Mouse (Mus musculus): Measurements from ENCODE around the gene Dao. TPM values are rescaled to one million over a fixed set of nuclear protein-coding genes. Genes with fewer than 3 reads are reported as not detected.

Gene Dao
- total and polyA plus RNA-seq, 3 experiments: not detected

DNA sequence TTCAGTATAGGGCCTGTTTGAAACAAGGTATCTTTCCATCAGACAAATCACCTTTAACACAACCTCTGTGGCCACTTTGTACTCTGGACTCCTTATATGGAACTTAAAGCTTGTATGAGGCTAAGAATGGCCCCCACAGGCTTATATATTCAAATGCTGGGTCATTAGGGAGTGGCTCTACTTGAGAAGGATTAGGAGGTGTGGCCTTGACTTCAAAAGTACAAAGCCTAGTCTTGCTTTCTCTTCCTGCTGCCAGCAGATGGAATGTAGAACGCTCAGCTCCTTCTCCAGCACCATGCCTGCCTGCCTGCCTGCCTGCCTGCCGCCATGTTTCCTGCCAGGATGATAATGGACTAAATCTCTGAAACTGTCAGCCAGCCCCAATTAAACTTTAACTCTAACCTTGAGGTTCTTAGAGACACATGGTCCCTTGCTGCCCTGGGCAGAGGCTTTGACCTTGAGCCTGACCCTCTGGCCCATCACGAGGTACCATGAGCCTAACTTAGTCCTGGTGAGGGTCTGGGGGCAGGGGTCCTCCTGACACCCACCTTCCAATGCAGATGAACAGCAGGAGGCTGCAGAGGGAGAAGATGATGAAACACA, 28.8 kb downstream of the Dao start:
- no peak for TF ChIP-seq EP300 (IDR thresholded peaks at IDR 0.05; ENCODE audit: insufficient read depth, low read depth, low read length)
- TF ChIP-seq POLR2A (IDR thresholded peaks at IDR 0.05; ENCODE audit: insufficient read depth, low read depth, low read length): no peak
- H3K27ac ChIP-seq: no peak overlapping the region
- no peak overlapping the region for H3K4me3 ChIP-seq
- intact Hi-C loops (cut with DNase I): no loop called here
- H3K4me1 ChIP-seq (ENCODE audit: control insufficient read depth, insufficient read depth, low read length): no peaks in the 10 kb centered on the region
- H3K36me3 ChIP-seq (ENCODE audit: control insufficient read depth, insufficient read depth, low read length): no peaks in the 10 kb centered on the region
- WGBS: 86% methylated on average over 3 of the region's 3 CpGs
- H3K27me3 ChIP-seq (ENCODE audit: control insufficient read depth, insufficient read depth, low read length): no peaks in the 10 kb centered on the region; the same call in 1 of the 2 replicates
- no peak for DNase-seq
- H3K79me2 ChIP-seq (replicated peaks; ENCODE audit: control insufficient read depth, insufficient read depth, low read length): no peaks in the 10 kb centered on the region
- H3K9ac ChIP-seq (ENCODE audit: low read depth, low read length): no peak overlapping the region

DNA sequence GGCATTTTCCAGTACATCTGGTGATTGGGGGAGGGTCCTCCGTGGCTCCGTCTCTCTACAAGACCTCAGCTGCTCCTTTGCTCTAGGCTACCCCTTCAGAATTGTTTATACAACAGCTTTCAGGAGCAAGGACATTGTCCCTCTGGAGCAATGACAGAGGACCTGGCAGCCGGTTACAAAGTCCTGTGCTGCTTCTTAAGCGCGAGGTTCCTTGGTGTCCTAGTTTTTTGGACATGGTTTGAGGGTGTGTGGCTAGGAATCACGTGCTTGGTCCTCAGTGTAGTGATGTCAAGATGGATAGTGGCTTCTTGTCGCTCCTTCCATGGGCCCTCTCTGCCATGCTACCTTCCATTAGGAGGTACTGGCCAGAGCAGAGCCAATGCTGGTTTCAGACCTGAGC, 30.9 kb downstream of the Dao start:
- Histone ChIP-seq H3K36me3 (ENCODE audit: control insufficient read depth, insufficient read depth, low read length) (no peaks in the 10 kb centered on the region), H3K79me2 (replicated peaks; ENCODE audit: control insufficient read depth, insufficient read depth, low read length) (no peaks in the 10 kb centered on the region), H3K9ac (ENCODE audit: low read depth, low read length) (no peak overlapping the region), H3K27ac (no peak overlapping the region), H3K27me3 (ENCODE audit: control insufficient read depth, insufficient read depth, low read length) (no peaks in the 10 kb centered on the region), H3K4me1 (ENCODE audit: control insufficient read depth, insufficient read depth, low read length) (no peaks in the 10 kb centered on the region), H3K4me3 (no peak overlapping the region)
- WGBS: 61% methylated on average over 7 of the region's 7 CpGs
- no peak for DNase-seq
- intact Hi-C loops (cut with DNase I): no loop called here
- no peak for TF ChIP-seq CTCF (IDR thresholded peaks at IDR 0.05)
- no peak for TF ChIP-seq POLR2A (IDR thresholded peaks at IDR 0.05; ENCODE audit: insufficient read depth, low read depth, low read length)
- no peak for TF ChIP-seq EP300 (IDR thresholded peaks at IDR 0.05; ENCODE audit: insufficient read depth, low read depth, low read length)

DNA sequence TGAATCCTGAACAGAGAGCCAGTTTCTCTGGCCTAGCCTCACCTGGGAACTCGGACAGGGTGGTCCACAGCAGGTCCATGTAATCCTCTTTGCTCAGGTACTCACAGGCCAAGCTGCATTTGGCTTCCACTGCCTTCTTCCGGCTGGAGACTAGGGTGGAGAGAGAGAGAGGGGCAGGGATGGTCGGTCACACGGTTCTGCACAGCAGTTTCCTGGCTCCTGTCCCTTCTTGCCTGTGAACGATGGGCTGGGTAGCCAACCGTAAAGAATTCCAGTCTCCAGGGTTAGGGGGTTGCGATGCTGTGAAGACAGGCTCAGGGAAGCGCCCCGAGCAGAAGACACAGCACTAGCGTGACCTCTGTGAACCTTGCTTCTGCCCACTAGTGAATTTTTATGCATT, 31.6 kb downstream of the Dao start:
- TF ChIP-seq POLR2A (IDR thresholded peaks at IDR 0.05; ENCODE audit: insufficient read depth, low read depth, low read length) (no peak), CTCF (IDR thresholded peaks at IDR 0.05) (no peak), EP300 (IDR thresholded peaks at IDR 0.05; ENCODE audit: insufficient read depth, low read depth, low read length) (no peak)
- intact Hi-C loops (cut with DNase I): no loop called here
- no peaks in the 10 kb centered on the region for H3K79me2 ChIP-seq (replicated peaks; ENCODE audit: control insufficient read depth, insufficient read depth, low read length)
- H3K27me3 ChIP-seq (ENCODE audit: control insufficient read depth, insufficient read depth, low read length): no peaks in the 10 kb centered on the region
- H3K4me3 ChIP-seq: no peak overlapping the region
- 66% methylated on average over 10 of the region's 10 CpGs for WGBS
- no peak overlapping the region for H3K27ac ChIP-seq
- no peak overlapping the region for H3K9ac ChIP-seq (ENCODE audit: low read depth, low read length)
- no peak for DNase-seq
- no peaks in the 10 kb centered on the region for H3K4me1 ChIP-seq (ENCODE audit: control insufficient read depth, insufficient read depth, low read length)
- no peaks in the 10 kb centered on the region for H3K36me3 ChIP-seq (ENCODE audit: control insufficient read depth, insufficient read depth, low read length)

DNA sequence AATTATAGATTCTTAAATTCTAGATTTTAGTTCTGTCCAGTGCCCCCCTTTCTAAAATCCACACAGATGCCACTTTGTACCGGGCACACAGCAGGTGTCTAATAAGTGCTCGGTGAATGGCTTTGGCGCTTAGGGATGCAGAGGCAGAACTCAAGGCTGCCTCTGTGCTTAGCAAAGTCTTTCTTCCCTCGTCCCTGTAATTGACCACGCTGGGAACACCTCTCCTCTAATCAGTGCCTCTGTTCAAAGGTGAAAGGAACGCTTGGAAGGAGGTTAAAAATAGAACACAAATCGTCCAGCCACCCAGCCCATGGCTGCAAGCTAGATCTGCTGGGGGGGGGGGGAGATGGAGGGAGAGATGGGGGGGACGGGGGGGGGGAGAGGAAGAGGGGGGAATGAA, 37.0 kb downstream of the Dao start:
- WGBS: 29% methylated on average over 7 of the region's 8 CpGs
- DNase-seq: no peak
- intact Hi-C loops (cut with DNase I): no loop called here
- Histone ChIP-seq H3K36me3 (ENCODE audit: control insufficient read depth, insufficient read depth, low read length) (no peaks in the 10 kb centered on the region), H3K4me3 (no peak overlapping the region), H3K4me1 (ENCODE audit: control insufficient read depth, insufficient read depth, low read length) (no peaks in the 10 kb centered on the region), H3K27me3 (ENCODE audit: control insufficient read depth, insufficient read depth, low read length) (peaks cover 2% of the 10 kb centered on the region), H3K27ac (no peak overlapping the region), H3K9ac (ENCODE audit: low read depth, low read length) (no peak overlapping the region), H3K79me2 (replicated peaks; ENCODE audit: control insufficient read depth, insufficient read depth, low read length) (no peaks in the 10 kb centered on the region)
- TF ChIP-seq CTCF (IDR thresholded peaks at IDR 0.05) (no peak), POLR2A (IDR thresholded peaks at IDR 0.05; ENCODE audit: insufficient read depth, low read depth, low read length) (no peak), EP300 (IDR thresholded peaks at IDR 0.05; ENCODE audit: insufficient read depth, low read depth, low read length) (no peak)

DNA sequence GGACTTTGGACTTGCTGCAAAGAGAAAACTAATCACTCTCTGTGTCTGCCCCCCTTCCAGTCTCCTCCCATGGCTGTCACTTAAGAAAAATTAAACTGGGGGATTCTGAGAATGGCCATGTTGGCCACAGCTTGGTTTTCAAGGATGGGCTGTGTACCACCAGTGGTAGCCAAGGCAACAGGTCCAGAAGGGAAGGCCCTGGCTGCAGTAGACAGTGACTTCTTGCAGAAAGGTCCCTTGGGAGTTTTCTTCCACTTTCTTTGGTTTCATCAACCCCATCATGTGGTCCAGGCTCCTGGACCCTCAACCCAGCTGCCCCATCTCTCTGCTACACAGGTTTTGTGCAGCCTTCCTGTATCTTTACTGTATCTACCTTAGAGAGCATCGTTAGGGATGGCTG, 37.4 kb downstream of the Dao start:
- Histone ChIP-seq H3K27ac (no peak overlapping the region), H3K36me3 (ENCODE audit: control insufficient read depth, insufficient read depth, low read length) (no peaks in the 10 kb centered on the region), H3K4me1 (ENCODE audit: control insufficient read depth, insufficient read depth, low read length) (no peaks in the 10 kb centered on the region), H3K27me3 (ENCODE audit: control insufficient read depth, insufficient read depth, low read length) (peaks cover 2% of the 10 kb centered on the region), H3K4me3 (no peak overlapping the region), H3K9ac (ENCODE audit: low read depth, low read length) (no peak overlapping the region), H3K79me2 (replicated peaks; ENCODE audit: control insufficient read depth, insufficient read depth, low read length) (no peaks in the 10 kb centered on the region)
- intact Hi-C loops (cut with DNase I): no loop called here
- TF ChIP-seq EP300 (IDR thresholded peaks at IDR 0.05; ENCODE audit: insufficient read depth, low read depth, low read length): no peak
- no peak for TF ChIP-seq POLR2A (IDR thresholded peaks at IDR 0.05; ENCODE audit: insufficient read depth, low read depth, low read length)
- TF ChIP-seq CTCF (IDR thresholded peaks at IDR 0.05): no peak
- WGBS: 58% methylated on average over 1 of the region's 1 CpGs
- no peak for DNase-seq

DNA sequence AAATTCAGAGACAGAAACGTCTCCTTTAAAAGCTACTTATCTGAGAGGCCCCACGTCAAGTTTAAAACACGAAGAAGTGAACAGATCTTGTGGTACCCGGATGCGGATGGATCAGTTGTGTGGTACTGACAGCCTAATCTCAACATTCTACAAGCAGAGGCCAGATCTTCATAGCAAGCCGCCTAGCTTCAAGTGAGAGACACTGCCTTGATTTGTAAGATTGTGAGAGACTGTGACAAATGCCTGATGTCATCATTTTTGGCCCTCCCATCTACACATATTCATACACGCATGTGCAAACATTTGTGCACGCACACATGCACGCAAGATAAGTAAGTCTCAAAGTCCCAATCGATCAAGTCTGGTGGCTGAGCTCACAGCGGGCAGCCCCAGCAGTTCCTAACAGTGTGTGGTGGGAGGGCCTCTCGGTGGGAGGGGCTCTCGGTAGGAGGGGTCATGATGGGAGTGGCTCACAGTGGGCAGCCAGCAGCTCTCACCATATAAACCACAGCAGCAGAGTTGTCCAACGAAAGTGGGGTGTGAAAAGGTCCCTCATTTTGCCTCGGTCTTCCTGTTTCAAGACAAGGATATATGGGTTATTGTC, 37.9 kb downstream of the Dao start:
- Histone ChIP-seq H3K79me2 (replicated peaks; ENCODE audit: control insufficient read depth, insufficient read depth, low read length) (no peaks in the 10 kb centered on the region), H3K27me3 (ENCODE audit: control insufficient read depth, insufficient read depth, low read length) (peaks cover 2% of the 10 kb centered on the region), H3K4me1 (ENCODE audit: control insufficient read depth, insufficient read depth, low read length) (no peaks in the 10 kb centered on the region), H3K27ac (no peak overlapping the region), H3K4me3 (no peak overlapping the region), H3K9ac (ENCODE audit: low read depth, low read length) (no peak overlapping the region), H3K36me3 (ENCODE audit: control insufficient read depth, insufficient read depth, low read length) (no peaks in the 10 kb centered on the region)
- 24% methylated on average over 15 of the region's 15 CpGs for WGBS
- peak; percentile 12 to 32 for DNase-seq
- no peak for TF ChIP-seq CTCF (IDR thresholded peaks at IDR 0.05)
- TF ChIP-seq POLR2A (IDR thresholded peaks at IDR 0.05; ENCODE audit: insufficient read depth, low read depth, low read length): no peak
- no peak for TF ChIP-seq EP300 (IDR thresholded peaks at IDR 0.05; ENCODE audit: insufficient read depth, low read depth, low read length)
- intact Hi-C loops (cut with DNase I): no loop called here
